Mouse (Mus musculus): ENCODE data around the gene Ccdc33. TPM values are rescaled to one million over a fixed set of nuclear protein-coding genes. Genes with fewer than 3 reads are reported as not detected.
A peak's percentile ranks its signal among the peaks of the same experiment; 100 is the strongest.

Gene Ccdc33
- polyA plus RNA-seq, 1 experiment from 2014 or later = 0.73 TPM

- ATAC-seq = peak; percentile 35
- Histone ChIP-seq H3K4me3 (replicated peaks) (no peak overlapping the region), H3K36me3 (no peaks in the 10 kb centered on the region), H3K9me3 (no peaks in the 10 kb centered on the region), H3K4me1 (replicated peaks) (peaks cover 54% of the 10 kb centered on the region), H3K27me3 (peaks cover 3% of the 10 kb centered on the region; the same call in 1 of the 2 replicates), H3K27ac (peak overlapping the region; percentile 67), H3K4me2 (replicated peaks) (no peak overlapping the region), H3K9ac (replicated peaks) (no peak overlapping the region)
- 9% methylated on average over 2 of the region's 2 CpGs for WGBS
Measured at GRCm38 (mm10) chr9:58085074-58085473, 33.5 kb downstream of the Ccdc33 start.

GRCm38 (mm10) chr9:58084586-58084985, 34.0 kb downstream of the Ccdc33 start:
- H3K9me3 ChIP-seq = no peaks in the 10 kb centered on the region
- H3K4me1 ChIP-seq (replicated peaks) = peaks cover 54% of the 10 kb centered on the region
- H3K27me3 ChIP-seq = peaks cover 3% of the 10 kb centered on the region; the same call in 1 of the 2 replicates
- H3K4me2 ChIP-seq (replicated peaks) = no peak overlapping the region
- ATAC-seq = peak; percentile 27; the same call in 1 of the 2 replicates
- no peak overlapping the region for H3K9ac ChIP-seq (replicated peaks)
- no peak overlapping the region for H3K4me3 ChIP-seq (replicated peaks)
- peak overlapping the region; percentile 67 for H3K27ac ChIP-seq
- no peaks in the 10 kb centered on the region for H3K36me3 ChIP-seq
- 21% methylated on average over 8 of the region's 8 CpGs for WGBS

DNA sequence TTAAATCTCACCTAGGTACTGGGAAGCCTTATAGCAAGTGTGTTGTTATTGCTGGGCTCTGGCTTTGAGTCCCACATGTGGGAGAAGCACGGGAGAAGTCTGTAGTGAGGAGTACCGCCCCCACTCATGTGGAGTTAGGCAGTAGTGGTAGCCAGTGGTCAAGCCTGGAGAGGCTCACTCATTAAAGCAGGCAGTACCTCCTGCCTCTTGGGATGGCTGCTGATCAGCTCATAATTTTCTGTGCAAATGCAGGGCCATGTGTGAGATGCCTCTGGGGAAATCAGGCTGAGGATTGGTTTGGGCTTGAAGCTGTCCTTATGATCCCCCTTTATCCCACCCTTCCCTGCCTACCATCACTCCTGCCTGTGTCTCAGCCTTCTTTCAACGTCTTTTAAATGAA, 44.1 kb downstream of the Ccdc33 start:
- ATAC-seq = peak; percentile 70; the same call in 1 of the 2 replicates
- Histone ChIP-seq H3K4me2 (replicated peaks) (no peak overlapping the region), H3K9me3 (no peaks in the 10 kb centered on the region), H3K9ac (replicated peaks) (no peak overlapping the region), H3K27ac (peak overlapping the region; percentile 67), H3K4me3 (replicated peaks) (no peak overlapping the region), H3K4me1 (replicated peaks) (peaks cover 38% of the 10 kb centered on the region), H3K36me3 (no peaks in the 10 kb centered on the region), H3K27me3 (peaks cover 4% of the 10 kb centered on the region; the same call in 1 of the 2 replicates)
- WGBS = 37% methylated on average over 3 of the region's 3 CpGs

DNA sequence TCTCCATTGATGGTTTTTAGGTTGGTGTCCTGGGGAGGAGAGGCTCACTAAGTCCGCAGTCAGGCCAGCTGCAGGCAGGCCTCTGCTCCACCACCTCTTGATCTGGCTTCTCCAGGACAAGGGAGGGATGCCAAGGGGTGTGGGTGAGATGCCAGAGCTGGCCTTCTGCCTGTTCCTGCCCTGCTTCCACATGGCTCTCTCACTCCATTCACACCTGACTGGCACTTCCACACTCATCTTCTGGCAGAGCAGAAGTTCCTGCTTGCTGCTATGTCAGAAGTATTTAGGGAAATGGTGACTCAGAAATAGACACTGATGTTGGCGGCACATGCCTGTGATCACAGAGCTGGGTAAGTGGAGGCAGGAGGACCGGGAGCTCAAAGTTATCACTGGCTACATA, 51.1 kb downstream of the Ccdc33 start:
- Histone ChIP-seq H3K27me3 (no peaks in the 10 kb centered on the region; the same call in 1 of the 2 replicates), H3K36me3 (no peaks in the 10 kb centered on the region), H3K27ac (peak overlapping the region; percentile 89; the same call in 1 of the 2 replicates), H3K9me3 (no peaks in the 10 kb centered on the region), H3K4me2 (replicated peaks) (no peak overlapping the region), H3K4me3 (replicated peaks) (no peak overlapping the region), H3K4me1 (replicated peaks) (peaks cover 70% of the 10 kb centered on the region), H3K9ac (replicated peaks) (no peak overlapping the region)
- 89% methylated on average over 3 of the region's 3 CpGs for WGBS
- ATAC-seq = no peak

DNA sequence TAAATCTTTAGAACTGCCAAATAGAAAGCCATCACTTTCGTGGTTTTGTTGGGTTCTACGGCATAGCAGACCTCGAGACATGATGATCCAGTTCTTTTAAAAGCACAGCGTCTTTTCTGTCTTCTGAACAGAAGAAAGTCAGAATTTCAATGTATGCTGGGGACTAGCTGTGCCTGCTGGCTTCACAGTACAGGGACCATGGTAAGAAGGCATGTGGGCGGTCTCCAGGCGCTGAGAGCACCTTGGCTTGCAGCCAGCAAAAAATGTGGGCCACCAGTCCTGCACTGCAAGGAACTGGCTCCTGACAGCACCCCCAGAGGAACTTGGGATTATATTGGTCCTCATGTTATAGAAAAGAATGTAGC, 51.9 kb downstream of the Ccdc33 start:
- Histone ChIP-seq H3K9me3 (no peaks in the 10 kb centered on the region), H3K4me2 (replicated peaks) (no peak overlapping the region), H3K36me3 (no peaks in the 10 kb centered on the region), H3K9ac (replicated peaks) (no peak overlapping the region), H3K27me3 (no peaks in the 10 kb centered on the region; the same call in 1 of the 2 replicates), H3K4me3 (replicated peaks) (no peak overlapping the region), H3K4me1 (replicated peaks) (peaks cover 70% of the 10 kb centered on the region), H3K27ac (peak overlapping the region; percentile 89)
- ATAC-seq = no peak
- WGBS = 71% methylated on average over 6 of the region's 6 CpGs

- Histone ChIP-seq H3K27ac (peak overlapping the region; percentile 89), H3K4me2 (replicated peaks) (no peak overlapping the region), H3K4me3 (replicated peaks) (no peak overlapping the region), H3K36me3 (no peaks in the 10 kb centered on the region), H3K27me3 (no peaks in the 10 kb centered on the region; the same call in 1 of the 2 replicates), H3K9ac (replicated peaks) (no peak overlapping the region), H3K9me3 (no peaks in the 10 kb centered on the region), H3K4me1 (replicated peaks) (peaks cover 70% of the 10 kb centered on the region)
- 80% methylated on average over 6 of the region's 6 CpGs for WGBS
- ATAC-seq = peak; percentile 22; the same call in 1 of the 2 replicates
Measured at GRCm38 (mm10) chr9:58065977-58066730, 52.5 kb downstream of the Ccdc33 start.

DNA sequence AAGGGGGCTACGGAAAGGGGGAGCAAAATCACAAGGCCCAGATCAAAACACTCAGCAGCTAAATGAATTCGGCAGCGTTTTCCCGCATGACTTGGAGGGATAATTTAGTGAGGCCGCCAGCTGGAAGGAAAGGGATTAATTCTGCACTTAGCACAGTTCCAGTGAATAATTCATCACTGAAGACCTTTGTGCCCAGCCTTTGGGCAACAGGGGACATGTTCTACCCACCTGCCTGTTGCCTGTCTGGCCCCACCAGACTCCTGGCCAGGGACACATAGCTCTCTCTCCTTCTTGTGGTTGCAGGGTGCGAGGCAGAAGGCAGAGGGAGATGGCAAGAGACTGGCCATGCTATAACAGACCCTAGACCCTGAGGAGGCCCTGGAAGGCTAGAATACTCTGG, 53.1 kb downstream of the Ccdc33 start:
- Histone ChIP-seq H3K9me3 (no peaks in the 10 kb centered on the region), H3K4me2 (replicated peaks) (no peak overlapping the region), H3K36me3 (no peaks in the 10 kb centered on the region), H3K27me3 (no peaks in the 10 kb centered on the region; the same call in 1 of the 2 replicates), H3K4me1 (replicated peaks) (peaks cover 72% of the 10 kb centered on the region), H3K9ac (replicated peaks) (no peak overlapping the region), H3K4me3 (replicated peaks) (no peak overlapping the region), H3K27ac (peak overlapping the region; percentile 89)
- WGBS = 13% methylated on average over 6 of the region's 6 CpGs
- ATAC-seq = peak; percentile 65

- H3K4me2 ChIP-seq (replicated peaks) = no peak within 1 kb of the TSS
- no peaks in the 10 kb centered on the region for H3K36me3 ChIP-seq
- no peaks in the 10 kb centered on the region; the same call in 1 of the 2 replicates for H3K27me3 ChIP-seq
- H3K9ac ChIP-seq (replicated peaks) = 0 out of 2 replicates have a peak within 1 kb of the TSS, but pooled peaks have one; percentile 12
- peak within 1 kb of the TSS; percentile 89 for H3K27ac ChIP-seq
- no peak for ATAC-seq
- no peak within 1 kb of the TSS for H3K4me3 ChIP-seq (replicated peaks)
- H3K4me1 ChIP-seq (replicated peaks) = peaks cover 86% of the 10 kb centered on the region
- 38% methylated on average over 3 of the region's 3 CpGs for WGBS
- H3K9me3 ChIP-seq = no peaks in the 10 kb centered on the region
Measured at GRCm38 (mm10) chr9:58063531-58063930, 55.1 kb downstream of the Ccdc33 start, which contains the start of gene Stra6. Gene Stra6 (plus strand): TSS chr9:58063788.

- Histone ChIP-seq H3K27me3 (peaks cover 8% of the 10 kb centered on the region; the same call in 1 of the 2 replicates), H3K4me2 (replicated peaks) (peak overlapping the region; percentile 17; the same call in 1 of the 2 replicates), H3K27ac (peak overlapping the region; percentile 89), H3K4me3 (replicated peaks) (no peak overlapping the region), H3K9me3 (no peaks in the 10 kb centered on the region), H3K4me1 (replicated peaks) (peaks cover 71% of the 10 kb centered on the region), H3K36me3 (no peaks in the 10 kb centered on the region), H3K9ac (replicated peaks) (0 out of 2 replicates have a peak overlapping the region, but pooled peaks have one; percentile 16)
- 5% methylated on average over 23 of the region's 23 CpGs for WGBS
- peak; percentile 78 for ATAC-seq
Measured at GRCm38 (mm10) chr9:58060677-58061667, 57.7 kb downstream of the Ccdc33 start.

GRCm38 (mm10) chr9:58059920-58060319, 58.7 kb downstream of the Ccdc33 start:
- Histone ChIP-seq H3K27me3 (peaks cover 8% of the 10 kb centered on the region; the same call in 1 of the 2 replicates), H3K36me3 (no peaks in the 10 kb centered on the region), H3K4me3 (replicated peaks) (no peak overlapping the region), H3K4me2 (replicated peaks) (no peak overlapping the region), H3K27ac (peak overlapping the region; percentile 89), H3K9me3 (no peaks in the 10 kb centered on the region), H3K4me1 (replicated peaks) (peaks cover 71% of the 10 kb centered on the region), H3K9ac (replicated peaks) (no peak overlapping the region)
- 52% methylated on average over 1 of the region's 1 CpGs for WGBS
- ATAC-seq = no peak

GRCm38 (mm10) chr9:58055666-58056065, 63.0 kb downstream of the Ccdc33 start:
- no peak overlapping the region for H3K4me2 ChIP-seq (replicated peaks)
- H3K4me3 ChIP-seq (replicated peaks) = no peak overlapping the region
- H3K27me3 ChIP-seq = peaks cover 14% of the 10 kb centered on the region; the same call in 1 of the 2 replicates
- ATAC-seq = peak; percentile 22; the same call in 1 of the 2 replicates
- no peak overlapping the region for H3K9ac ChIP-seq (replicated peaks)
- no peaks in the 10 kb centered on the region for H3K36me3 ChIP-seq
- peaks cover 66% of the 10 kb centered on the region for H3K4me1 ChIP-seq (replicated peaks)
- no peaks in the 10 kb centered on the region for H3K9me3 ChIP-seq
- H3K27ac ChIP-seq = peak overlapping the region; percentile 67
- WGBS = 73% methylated on average over 5 of the region's 5 CpGs

Measured in midbrain, embryonic 13.5 days (tissue).